Mouse (Mus musculus): ENCODE results near the gene Hcfc2.

DNA sequence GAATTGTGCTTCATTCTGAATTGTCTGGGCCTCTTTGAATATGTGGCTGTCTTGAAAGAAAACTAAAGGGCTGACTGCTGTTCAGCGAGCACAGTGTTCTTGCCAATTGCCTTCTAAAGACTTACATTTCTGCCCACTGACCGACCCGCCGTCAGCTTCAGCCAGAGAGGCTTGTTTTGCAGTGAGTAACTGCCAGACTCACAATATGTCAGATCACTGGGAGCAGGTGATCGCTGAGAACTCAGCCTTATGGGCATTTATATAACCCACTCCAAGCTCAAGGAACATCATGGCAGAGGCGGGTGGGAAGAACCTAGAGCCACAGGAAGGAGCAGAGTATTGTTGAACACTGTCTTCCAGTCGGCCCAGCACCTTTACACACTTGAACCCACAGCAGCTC lies 14.3 kb upstream of the Hcfc2 start:
- TF ChIP-seq POLR2A (IDR thresholded peaks at IDR 0.05; ENCODE audit: extremely low read depth, insufficient read depth, low read length) = no peak
- no peak for TF ChIP-seq CTCF (IDR thresholded peaks at IDR 0.05; ENCODE audit: extremely low read depth, insufficient read depth, low read length)

Data from cortical plate, adult 2 months (tissue).